Mouse (Mus musculus): Measurements from ENCODE around the gene Gba.

DNA sequence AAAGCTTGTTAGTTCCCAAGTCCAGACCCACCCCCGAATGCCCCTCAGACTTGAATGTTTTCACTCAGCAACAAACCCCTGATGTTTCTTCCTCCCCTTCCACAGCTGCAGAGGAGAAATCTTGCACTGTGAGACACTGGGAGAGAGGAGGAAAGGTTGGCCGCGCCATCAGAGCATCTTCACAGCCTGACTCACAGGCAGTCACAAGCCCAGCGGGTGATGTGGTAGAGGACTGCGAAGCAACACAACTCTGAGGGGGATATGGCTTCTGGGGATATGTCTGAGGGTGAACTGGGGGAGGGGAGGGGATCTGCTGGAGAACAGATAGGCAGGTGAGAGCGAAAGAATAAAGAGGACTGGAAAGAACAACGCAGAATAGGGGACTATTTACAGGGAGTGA lies 44.1 kb upstream of the Gba start:
- TF ChIP-seq CTCF (IDR thresholded peaks at IDR 0.05; ENCODE audit: low read depth) (no peak), EP300 (optimal IDR thresholded peaks at IDR 0.05) (no peak)

Measured in stomach, postnatal 0 days (tissue).